Mouse (Mus musculus) yolk sac, embryonic 10.5 days (tissue): ENCODE data around the gene Zbtb9.

ENCODE experiments used
- DNase-seq: peaks from one replicate; pipeline ENCODE4 v3.0.0-alpha.2; 2017; ENCODE audit warnings: low spot score

Gene Zbtb9

GRCm38 (mm10) chr17:27040304-27041045, 67.5 kb downstream of the Zbtb9 start:
- no peak for DNase-seq

- DNase-seq: no peak
Measured at GRCm38 (mm10) chr17:27041046-27041786, 68.2 kb downstream of the Zbtb9 start.

- no peak for DNase-seq
Measured at GRCm38 (mm10) chr17:27041787-27042055, 68.8 kb downstream of the Zbtb9 start.

- DNase-seq: no peak
Measured at GRCm38 (mm10) chr17:27042840-27043239, 69.9 kb downstream of the Zbtb9 start.

GRCm38 (mm10) chr17:27045164-27045563, 72.2 kb downstream of the Zbtb9 start:
- no peak for DNase-seq

GRCm38 (mm10) chr17:27047762-27048444, 74.9 kb downstream of the Zbtb9 start:
- no peak for DNase-seq

GRCm38 (mm10) chr17:27048445-27049239, 75.7 kb downstream of the Zbtb9 start:
- DNase-seq: no peak

- DNase-seq: no peak
Measured at GRCm38 (mm10) chr17:27050853-27051252, 77.9 kb downstream of the Zbtb9 start.

- no peak for DNase-seq
Measured at GRCm38 (mm10) chr17:27051514-27051913, 78.5 kb downstream of the Zbtb9 start.

GRCm38 (mm10) chr17:27056170-27056569, 83.2 kb downstream of the Zbtb9 start:
- DNase-seq: peak; percentile 92

- peak; percentile 81 for DNase-seq
Measured at GRCm38 (mm10) chr17:27056812-27057516, 84.0 kb downstream of the Zbtb9 start, which contains the start of gene Itpr3. TSS of gene Itpr3 (plus strand) at chr17:27057304.

- no peak for DNase-seq
Measured at GRCm38 (mm10) chr17:27057517-27058055, 84.6 kb downstream of the Zbtb9 start.
